Mouse (Mus musculus) heart, postnatal 14 days (tissue): ENCODE results near the gene Gpr160. TPM values are rescaled to one million over a fixed set of nuclear protein-coding genes. Genes with fewer than 3 reads are reported as not detected.
A peak's percentile ranks its signal among the peaks of the same experiment; 100 is the strongest.
"Not testable (repeated sequence)": the region's sequence is repeated elsewhere in the genome, so short reads cannot be mapped to it uniquely, and the experiment has no call there.

Experiments used
- DNase-seq, 2 experiments: peaks; one replicate each; pipeline ENCODE4 v3.0.0; 2021 to 2022
- intact Hi-C: fragments of 180-260 bp; cut with DNase I; formaldehyde crosslinking; loops from one replicate; pipeline ENCODE4 v1.15.1; 2025
- long read RNA-seq, 2 experiments: library from polyadenylated mRNA; stranded (forward); transcript quantifications; one replicate each; pipeline ENCODE4 v2.0.0; 2021
- total RNA-seq, 2 experiments: library from RNA; stranded (reverse); gene quantifications; 2 replicates each; pipeline ENCODE4 v1.2.3; 2021

The Gpr160 gene
- total RNA-seq = 1 to 10 TPM; 1.3 to 2.3 TPM
- long read RNA-seq, experiment 1, partial matches to known transcripts = 1 of 1 reads
- long read RNA-seq, experiment 1, other reads (novel, unspliced or antisense) = 0 of 1 reads
- long read RNA-seq, experiment 2, partial matches to known transcripts = 0 of 3 reads
- long read RNA-seq, experiment 2, other reads (novel, unspliced or antisense) = 2 of 3 reads

DNA sequence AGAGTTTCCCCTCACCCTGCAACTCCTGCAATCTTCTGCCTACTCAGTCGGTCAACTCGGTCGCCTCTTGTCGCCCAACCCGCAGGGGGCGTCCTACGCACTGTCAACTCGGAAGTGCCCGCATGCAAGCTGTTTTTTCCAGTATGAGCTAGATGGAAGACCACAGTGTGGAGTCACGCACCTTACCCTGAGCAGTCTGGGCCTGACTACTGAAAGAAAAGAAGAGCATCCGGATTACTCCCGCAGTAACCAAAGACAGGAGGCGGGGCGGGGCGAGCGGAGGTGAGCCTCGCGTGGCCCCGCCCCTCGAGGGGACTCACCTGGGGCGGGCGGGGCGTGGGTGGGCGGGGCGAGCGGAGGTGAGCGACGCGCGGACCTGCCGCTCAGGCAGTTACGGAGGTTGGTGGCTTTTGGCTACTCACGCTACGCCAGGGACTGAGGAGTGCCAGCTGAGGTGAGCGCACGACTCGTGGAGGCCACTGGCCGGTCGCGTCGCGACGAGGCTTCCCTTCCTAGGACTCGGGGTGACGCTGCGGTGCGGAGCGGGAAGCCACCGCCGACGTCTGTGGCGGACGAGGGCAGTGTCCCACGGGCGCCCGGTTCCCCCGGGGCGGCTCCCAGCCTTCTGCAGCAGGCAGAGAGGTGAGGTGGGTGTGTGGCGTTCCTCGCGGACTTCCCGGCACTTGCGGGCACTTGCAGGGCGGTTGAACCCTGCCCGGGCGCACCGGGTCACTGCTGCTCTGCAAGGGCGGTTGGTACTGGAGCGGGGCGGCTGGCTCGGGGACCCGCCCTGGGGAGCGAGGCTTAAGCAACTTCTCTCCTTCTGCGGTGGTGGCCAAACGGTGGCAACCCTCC is at the start of gene Gpr160:
TSS of gene Gpr160 (plus strand) at position 347 of the 855 bp plus-strand sequence.
- intact Hi-C loops = loop anchor here (5.0 kb wide), 1 partner anchor 116 kb away; no protein-coding TSS in a partner anchor
- DNase-seq = peak; percentile 70 to 77

DNA sequence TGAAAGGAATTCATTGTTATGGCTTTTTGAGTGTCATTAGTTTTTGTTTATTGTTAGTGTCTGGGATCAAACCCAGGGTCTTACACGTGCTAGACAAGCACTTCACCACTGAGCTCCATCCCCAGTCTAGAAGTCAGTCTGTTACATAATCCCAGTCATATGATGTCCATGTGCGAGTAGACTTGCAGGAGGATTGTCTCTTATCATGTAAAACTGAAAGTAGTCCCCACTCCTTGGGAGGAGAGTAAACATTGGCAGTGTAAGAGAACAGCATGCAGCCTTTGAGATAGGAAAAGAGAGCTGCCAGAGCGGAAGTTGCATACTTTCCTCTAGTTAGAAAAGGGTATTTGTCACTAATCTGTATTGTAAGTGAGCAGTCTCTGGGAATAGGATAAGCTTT is 42.9 kb upstream of the Gpr160 start:
- DNase-seq = peak in 1 of 2 experiments; percentile 3
- intact Hi-C loops = no loop called here

DNA sequence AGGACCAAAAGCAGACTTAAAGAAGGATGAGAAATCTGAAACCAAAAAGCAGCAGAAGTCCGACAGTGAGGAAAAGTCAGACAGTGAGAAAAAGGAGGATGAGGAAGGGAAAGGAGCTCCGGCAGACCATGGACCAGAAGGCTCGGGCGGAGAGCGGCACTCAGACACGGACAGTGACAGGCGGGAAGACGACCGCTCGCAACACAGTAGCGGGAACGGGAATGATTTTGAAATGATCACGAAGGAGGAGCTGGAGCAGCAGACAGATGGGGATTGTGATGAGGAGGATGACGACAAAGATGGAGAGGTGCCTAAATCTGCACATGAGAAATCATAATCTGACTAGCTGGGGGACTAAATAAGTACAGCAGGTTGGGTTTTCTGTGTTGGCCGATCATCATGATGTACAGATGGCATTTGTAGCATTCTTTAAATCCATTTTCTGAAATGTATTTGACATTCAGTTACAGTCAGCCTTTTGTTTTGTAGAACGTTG is 37.1 kb upstream of the Gpr160 start:
- intact Hi-C loops = no loop called here
- no peak for DNase-seq

DNA sequence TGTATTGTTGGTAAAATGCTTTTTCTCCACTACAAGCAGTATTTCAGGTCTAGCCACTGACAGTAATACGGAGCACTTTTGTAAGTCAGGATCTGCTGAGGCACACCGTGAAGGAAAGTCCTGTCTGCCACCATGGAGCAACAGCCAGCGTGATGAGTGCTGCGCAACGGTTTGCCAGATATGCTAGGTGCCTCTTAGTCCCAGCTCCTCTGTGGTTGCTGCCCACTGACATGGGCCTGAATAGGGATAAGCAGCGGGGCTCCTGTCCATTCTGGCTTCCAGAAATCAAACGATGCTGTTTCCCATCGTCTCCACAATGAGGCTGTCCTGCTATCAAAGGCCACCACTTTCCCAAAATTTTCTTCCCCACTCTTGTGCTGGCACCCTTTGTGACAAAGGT is 33.6 kb upstream of the Gpr160 start:
- no peak for DNase-seq
- intact Hi-C loops = no loop called here

DNA sequence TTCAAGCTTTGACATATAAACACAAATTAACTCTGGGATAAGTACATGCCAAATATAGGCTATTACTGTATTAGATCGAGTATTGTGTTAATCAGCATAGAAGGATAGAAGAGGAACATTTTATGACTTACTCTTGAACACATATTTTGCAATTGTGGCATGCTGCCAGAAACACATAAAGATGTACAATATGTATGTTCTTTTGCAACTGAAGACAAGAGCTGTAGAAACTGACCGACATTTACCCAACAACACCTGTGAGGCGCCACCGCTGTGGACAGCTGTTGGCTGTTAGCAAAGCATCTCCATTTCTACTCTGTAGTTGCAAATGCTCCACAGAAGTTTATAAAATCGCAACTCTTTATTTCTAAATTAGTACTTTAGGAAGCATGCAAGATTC is 29.7 kb upstream of the Gpr160 start:
- no peak for DNase-seq
- intact Hi-C loops = no loop called here

DNA sequence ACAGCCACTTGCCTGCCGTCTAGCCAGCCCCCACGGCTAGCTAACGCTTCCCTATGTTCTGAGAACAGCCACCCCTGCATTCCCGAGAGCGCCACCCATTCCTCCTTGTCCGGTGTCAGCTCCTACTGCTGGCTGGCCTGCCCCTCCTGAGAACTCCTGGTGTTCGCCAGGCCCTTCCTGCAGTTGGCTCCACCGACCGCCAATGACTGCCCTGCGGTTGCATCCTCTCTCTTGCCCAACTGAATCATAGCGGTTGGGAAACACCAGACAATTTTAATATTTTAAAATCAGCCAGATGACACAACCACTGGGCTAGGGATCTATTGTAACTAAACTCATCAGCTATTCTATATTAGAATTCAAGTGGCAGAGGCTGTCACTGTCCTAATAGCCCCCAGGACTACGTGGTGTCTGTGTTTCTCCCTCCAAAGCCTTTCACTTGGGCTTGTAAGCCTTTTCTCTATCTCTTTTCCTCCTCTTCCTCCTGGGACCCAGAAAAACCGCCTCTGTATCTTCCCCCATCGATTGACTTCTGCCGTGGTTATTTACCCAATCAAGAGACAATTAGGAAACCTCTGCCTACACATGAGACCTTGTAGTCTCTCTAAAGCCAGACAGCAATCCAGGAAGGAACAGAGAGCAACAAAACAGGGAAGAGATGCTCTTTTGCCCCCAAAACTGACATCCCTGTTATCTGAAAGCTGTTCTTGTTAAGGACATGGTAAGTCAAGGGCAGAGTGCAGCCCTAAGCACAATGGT is 23.7 kb upstream of the Gpr160 start:
- intact Hi-C loops = no loop called here
- no peak for DNase-seq

DNA sequence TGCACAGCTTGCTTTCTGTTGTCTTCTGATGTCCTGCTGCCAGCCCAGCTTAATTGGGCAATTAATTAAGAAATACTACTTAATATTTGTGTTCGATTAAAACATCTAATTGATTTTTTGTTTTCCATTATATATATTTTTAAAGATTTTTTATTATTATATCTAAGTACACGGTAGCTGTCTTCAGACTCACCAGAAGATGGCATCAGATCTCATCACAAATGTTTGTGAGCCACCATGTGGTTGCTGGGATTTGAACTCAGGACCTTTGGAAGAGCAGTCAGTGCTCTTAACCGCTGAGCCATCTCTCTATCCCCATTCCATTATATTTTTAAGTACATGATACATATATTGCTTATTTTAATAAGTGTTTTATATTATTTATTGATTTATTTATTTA is 22.5 kb upstream of the Gpr160 start:
- intact Hi-C loops = no loop called here
- DNase-seq = no peak

DNA sequence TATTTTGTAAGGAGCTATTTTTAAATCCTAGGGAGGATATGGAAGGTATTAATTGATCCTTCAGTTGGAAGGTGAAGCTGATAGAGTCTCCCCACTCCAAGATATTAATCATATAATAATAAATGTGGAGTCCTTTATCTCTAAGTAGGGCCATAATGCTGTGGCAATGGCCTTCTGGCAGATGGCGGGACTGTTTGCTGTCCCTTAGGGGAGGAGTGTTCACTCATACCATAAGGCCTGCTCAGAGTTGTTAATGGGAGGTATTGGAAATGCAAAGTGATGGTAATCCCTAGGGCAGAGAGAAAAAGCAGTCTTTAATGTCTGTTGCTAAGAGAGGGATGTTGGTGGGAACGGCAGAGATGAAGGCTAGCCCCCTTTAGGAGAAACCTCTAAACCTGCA is 10.0 kb upstream of the Gpr160 start:
- intact Hi-C loops = no loop called here
- no peak for DNase-seq

DNA sequence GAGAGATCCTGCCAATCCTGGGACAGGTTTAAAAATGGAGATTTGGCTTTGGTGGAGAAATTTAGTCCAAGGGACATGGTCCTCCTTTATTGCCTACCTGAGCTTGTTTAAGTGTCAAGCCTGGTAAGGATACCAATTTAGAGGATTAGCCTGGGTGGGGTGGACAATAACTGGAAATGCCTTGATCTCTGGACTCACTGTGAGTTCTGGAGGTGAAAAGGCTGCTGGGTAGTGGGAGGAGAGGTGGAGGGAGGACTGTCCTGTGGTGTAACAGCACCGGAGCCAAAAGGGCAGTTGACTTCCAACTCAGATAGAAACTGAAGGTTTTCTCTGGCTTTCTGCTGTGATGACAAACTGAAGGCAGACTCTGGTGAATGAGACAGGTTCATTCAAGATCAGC is 8.3 kb upstream of the Gpr160 start:
- DNase-seq = no peak
- intact Hi-C loops = no loop called here

DNA sequence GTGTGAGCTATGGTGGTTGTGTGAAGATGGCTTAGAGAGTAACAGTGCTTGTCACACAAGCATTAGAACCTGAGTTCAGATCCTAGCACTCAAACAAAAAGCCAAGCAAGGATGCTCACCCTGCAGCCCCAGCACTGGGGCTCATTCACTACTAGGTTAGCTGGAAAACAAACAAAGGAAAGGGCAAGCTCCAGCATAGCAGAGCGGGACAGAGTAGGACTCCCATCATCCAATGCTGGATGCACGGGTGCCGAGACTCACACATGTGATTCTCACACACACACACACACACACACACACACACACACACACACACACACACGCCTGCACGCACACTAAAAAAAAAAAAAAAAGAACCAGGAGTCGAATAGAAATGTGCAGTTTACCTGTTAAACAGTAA is 4.3 kb upstream of the Gpr160 start:
- no peak for DNase-seq
- intact Hi-C loops = no loop called here

DNA sequence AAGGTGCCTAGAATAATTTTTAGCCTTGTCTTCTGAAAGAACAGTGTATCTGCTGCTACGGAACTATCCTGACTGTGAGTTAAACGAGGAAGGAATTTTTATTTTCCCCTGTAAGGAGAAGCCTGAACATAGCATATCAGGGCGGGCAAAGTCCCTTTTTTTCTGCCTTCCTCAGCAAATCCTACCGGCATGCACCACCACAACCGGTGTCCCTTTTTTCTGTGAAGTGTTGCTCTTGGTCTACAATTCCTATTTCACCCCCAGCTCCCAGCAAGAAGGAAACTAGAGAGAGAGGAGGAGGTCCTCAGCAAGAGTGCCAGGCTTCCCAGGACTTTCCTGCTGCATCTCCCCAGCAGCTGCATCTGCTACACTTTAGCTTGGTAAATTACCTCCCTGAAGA is 2.2 kb upstream of the Gpr160 start:
- intact Hi-C loops = no loop called here

DNA sequence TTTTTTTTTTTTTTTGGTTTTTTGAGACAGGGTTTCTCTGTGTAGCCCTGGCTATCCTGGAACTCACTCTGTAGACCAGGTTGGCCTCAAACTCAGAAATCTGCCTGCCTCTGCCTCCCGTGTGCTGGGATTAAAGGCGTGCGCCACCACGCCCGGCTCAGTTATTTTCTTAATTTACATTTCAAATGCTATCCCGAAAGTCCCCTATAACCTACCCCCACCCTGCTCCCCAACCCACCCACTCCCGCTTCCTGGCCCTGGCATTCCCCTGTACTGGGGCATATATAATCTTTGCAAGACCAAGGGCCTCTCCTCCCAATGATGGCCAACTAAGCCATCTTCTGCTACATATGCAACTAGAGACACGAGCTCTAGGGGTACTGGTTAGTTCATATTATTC is 3.8 kb downstream of the Gpr160 start:
- intact Hi-C loops = loop anchor here (5.0 kb wide), 1 partner anchor 113 kb away; no protein-coding TSS in a partner anchor
- DNase-seq = not testable (repeated sequence)

More for the DNA sequence above, 2.2 kb upstream of the Gpr160 start:
- no peak for DNase-seq

DNA sequence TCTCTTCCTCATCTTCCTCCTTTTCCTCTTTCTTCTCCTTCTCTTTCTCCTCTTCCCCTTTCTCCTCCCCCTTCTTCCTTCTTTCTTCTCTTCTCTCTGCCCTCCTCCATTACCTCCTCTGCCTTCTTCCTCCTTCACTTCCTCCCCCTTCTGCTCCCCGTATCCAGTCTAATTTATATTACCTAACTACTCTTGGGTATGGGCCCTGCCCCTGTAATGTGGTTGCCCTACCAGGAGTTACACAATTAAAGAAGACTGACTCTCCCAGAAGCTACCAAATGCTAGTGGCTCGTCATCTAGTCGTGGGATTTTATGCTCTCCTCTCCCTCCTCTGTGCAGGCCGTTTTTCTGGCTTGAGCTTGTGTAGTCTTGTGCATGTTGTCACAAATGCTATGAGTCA is 5.0 kb downstream of the Gpr160 start:
- intact Hi-C loops = no loop called here
- no peak for DNase-seq

DNA sequence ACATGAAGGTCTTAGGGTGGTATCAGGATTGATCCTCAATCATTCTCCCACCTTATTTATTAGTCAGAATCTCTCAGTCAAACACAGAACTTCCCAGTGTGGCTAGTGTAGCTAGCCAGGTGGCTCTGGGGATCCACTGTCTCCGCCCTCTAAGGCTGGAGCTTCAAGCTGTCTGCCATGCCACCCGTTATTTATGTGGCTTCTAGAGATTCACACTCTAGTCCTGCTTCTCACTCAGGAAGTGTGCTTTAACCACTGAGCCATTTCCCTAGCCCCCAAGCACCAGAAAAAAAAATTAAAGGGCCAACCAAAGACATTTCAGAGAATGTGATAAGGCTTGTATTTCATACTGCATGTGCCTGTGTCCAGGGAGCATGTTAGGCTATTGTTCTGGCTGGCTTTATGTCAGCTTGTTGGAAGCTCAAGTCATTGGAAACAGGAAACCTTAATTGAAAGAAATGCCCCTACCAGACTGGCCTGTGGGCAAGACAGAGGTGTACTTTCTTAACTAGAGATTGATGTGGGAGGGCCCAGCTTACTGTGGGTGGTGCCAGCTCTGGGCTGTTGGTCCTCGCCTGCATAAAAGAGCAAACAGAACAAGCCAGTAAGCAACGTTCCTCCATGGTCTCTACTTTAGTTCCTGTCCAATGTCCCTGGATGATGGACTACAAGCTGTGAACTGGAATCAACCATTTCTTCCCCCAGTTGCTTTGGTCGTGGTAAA is 8.1 kb downstream of the Gpr160 start:
- no peak for DNase-seq
- intact Hi-C loops = no loop called here

DNA sequence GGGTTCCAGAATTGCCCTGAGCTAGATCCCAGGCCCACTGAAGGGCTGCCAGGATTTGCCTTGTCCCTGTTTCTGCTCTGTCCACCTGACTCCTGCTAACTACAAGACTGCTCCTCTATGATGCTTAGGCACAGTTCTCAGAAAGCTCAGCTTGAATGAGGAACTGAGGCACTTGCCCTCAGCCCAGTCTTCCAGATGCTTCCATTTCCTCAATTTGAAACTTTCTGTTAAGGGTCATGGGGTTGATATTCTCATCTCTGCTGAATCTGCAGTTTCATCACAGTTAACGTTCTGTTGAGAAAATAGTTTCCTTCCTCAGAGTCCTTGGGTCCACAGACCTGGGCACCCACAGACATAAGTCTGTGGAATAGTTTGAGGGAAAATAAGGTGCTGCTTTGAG is 8.9 kb downstream of the Gpr160 start:
- no peak for DNase-seq
- intact Hi-C loops = no loop called here

DNA sequence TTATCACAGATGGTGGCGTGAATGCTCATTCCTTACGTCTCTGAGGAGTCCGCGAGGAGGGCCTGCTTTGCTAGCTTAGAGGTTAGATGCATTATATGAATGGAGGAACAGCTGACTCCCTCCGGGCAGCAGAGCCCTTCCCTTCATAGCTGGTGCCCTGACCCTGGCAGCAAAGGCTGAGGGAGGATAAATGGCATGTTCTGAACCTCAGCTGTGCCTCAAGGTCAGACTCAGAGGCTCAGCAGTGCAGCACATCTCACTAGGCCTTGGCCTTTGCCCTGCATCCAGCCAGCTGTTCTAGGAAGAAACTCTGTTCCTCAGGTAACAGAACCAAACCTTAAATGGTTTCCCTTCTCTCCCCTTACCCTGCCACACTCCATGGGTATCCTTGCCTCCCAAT is 12.4 kb downstream of the Gpr160 start:
- intact Hi-C loops = no loop called here
- no peak for DNase-seq

DNA sequence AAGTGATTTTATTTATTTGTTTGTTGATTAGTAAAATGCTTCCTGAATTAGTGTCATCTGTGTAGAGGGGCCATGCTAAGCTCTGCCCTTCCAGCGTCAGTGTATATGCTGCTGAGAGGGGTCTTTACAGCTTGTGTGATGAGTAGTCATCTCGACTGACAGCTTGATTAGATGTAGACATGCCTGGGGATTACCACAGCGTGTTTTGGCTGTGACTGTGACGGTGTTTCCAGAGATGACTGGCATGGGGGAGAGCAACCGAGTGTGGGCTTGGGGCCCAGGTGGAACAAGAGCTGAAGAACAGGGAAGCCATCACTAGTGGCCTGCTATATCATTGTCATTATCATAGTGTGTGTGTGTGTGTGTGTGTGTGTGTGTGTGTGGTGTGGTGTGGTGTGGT is 12.9 kb downstream of the Gpr160 start:
- DNase-seq = no peak
- intact Hi-C loops = no loop called here

DNA sequence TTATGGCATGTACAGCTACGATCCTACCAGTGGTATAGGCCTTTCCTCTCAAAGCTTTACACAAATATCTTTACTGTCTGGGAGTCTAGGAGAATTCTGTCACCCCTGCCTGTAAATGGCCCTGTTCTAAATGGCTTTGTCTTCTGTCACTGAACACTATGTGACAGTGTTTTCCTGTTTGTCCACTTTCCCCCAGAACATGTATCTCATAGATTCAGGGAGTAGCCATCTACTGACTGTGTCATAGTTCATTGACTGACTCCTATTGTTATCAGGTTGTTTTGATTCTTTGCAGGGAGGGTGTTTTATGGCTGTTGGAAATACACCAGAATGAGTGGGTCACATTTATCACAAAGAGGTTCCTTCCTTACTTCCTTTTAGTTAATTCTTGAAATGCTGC is 14.2 kb downstream of the Gpr160 start:
- no peak for DNase-seq
- intact Hi-C loops = no loop called here

DNA sequence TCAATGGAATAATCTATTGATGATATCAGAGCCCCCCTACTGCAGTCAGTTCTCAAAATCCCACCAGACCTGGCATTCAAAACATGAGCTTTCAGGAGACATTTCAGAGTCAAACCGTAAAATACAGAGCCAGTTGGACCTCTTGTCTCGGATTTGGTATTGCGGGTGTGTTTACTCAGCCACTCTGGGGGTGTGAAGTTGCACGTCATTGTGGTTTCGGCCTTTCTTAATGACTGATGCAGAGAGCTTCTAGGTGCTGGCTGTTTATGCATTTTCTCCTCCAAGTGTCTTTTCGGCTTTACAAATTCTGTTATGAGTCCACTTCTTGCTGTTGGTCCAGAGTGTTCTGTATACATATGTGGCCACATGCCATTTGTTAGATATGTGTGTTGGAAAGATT is 21.0 kb downstream of the Gpr160 start:
- intact Hi-C loops = no loop called here
- DNase-seq = no peak

DNA sequence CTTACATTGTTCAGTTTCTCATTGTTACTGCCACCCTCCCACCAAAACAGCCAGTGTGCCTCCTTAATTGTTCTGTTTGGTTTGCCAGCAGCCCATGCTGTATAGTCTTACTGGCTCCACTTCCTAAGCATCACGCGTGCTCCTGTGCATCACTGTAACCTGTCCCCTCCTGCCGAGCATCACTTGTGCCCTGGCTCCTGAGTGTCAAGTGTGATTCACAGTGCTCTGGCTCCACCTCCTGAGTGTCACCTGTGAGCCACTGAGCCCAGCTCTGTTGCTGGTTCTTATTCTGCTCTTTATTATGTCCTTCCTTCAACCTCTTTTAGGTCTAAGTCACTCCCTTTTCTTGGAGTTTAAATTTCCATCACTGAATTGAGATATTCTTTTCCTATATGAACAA is 31.7 kb downstream of the Gpr160 start:
- no peak for DNase-seq
- intact Hi-C loops = no loop called here

DNA sequence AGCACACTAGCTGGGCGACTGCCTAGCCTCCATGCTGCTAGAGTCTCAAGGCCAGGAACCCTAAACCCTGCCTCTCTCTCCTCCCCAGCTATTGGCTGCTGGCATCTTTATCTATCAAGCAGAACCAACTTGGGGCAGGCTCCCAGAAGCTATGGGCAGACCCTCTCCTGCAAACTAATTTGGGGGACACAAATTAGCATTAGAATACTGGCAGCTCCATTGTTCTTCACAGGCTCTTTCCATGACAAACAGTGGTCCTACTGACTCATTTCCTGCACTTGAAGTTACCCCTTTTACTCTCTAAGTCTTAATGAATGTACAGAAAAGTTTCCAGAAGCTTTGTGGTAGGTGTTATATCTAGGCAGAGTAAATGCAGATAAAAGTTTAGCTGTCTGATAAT is 33.3 kb downstream of the Gpr160 start:
- intact Hi-C loops = no loop called here
- DNase-seq = no peak
